Mouse (Mus musculus) MEL (cell line): Measurements from ENCODE around the gene Gm47289. TPM values are rescaled to one million over a fixed set of nuclear protein-coding genes. Genes with fewer than 3 reads are reported as not detected.

Source experiments
- DNase-seq: peaks from one replicate; pipeline ENCODE4 v3.0.0; 2011; ENCODE audit warnings: low read depth, low spot score
- H3K27ac ChIP-seq: 2 replicates; pipeline ENCODE4 v1.5.1; 2012; ENCODE audit warnings: low read depth, mild to moderate bottlenecking, control low read depth, low read length, moderate library complexity; ENCODE audit not compliant: control insufficient read depth
- H3K27me3 ChIP-seq, 2 experiments: fragments of 150-350 bp in 1 of 2; sonication (generic) in 1 of 2; 2 replicates each; pipeline ENCODE4 v1.6.1; 2012; ENCODE audit warnings: low read length in 2 of 2, mild to moderate bottlenecking in 2 of 2, improper control_type of control experiment in 1 of 2, moderate library complexity in 1 of 2; ENCODE audit not compliant: insufficient read depth in 2 of 2, control insufficient read depth in 1 of 2
- H3K36me3 ChIP-seq, 2 experiments: 2 replicates each; pipeline ENCODE4 v1.6.1; 2012 to 2014; ENCODE audit warnings: low read length in 2 of 2, improper control_type of control experiment in 1 of 2, inconsistent platforms in 1 of 2, mild to moderate bottlenecking in 1 of 2; ENCODE audit not compliant: insufficient read depth in 2 of 2, control insufficient read depth in 1 of 2
- H3K4me1 ChIP-seq, 2 experiments: fragments of 150-350 bp in 1 of 2; sonication (generic) in 1 of 2; 2 replicates each; pipeline ENCODE4 v1.6.1; 2012; ENCODE audit warnings: low read length in 2 of 2, improper control_type of control experiment in 1 of 2, mild to moderate bottlenecking in 1 of 2; ENCODE audit not compliant: insufficient read depth in 2 of 2, control insufficient read depth in 1 of 2
- H3K4me3 ChIP-seq, 2 experiments: fragments of 150-350 bp in 1 of 2; sonication (generic) in 1 of 2; 2 replicates each; pipeline ENCODE4 v1.5.1; 2012; ENCODE audit warnings: low read depth in 2 of 2, low read length in 2 of 2, mild to moderate bottlenecking in 2 of 2, moderate library complexity in 2 of 2, control low read depth in 1 of 2, improper control_type of control experiment in 1 of 2; ENCODE audit not compliant: control insufficient read depth in 1 of 2, insufficient read depth in 1 of 2
- H3K79me2 ChIP-seq: 2 replicates; pipeline ENCODE4 v1.6.1; 2012; ENCODE audit warnings: mild to moderate bottlenecking, low read length, moderate library complexity; ENCODE audit not compliant: control insufficient read depth, poor library complexity, insufficient read depth
- H3K9ac ChIP-seq: 2 replicates; pipeline ENCODE4 v1.6.1; 2012; ENCODE audit warnings: low read depth, mild to moderate bottlenecking, control low read depth, low read length, moderate library complexity; ENCODE audit not compliant: control insufficient read depth, poor library complexity, severe bottlenecking
- H3K9me3 ChIP-seq: fragments of 150-350 bp; sonication (generic); replicated peaks from 2 replicates; pipeline ENCODE4 v1.6.1; 2012; ENCODE audit warnings: mild to moderate bottlenecking, low read length, improper control_type of control experiment, moderate library complexity; ENCODE audit not compliant: insufficient read depth
- CTCF ChIP-seq, 3 experiments: IDR thresholded peaks in 2 of 3; conservative IDR thresholded peaks in 1 of 3; 2 replicates each; pipeline ENCODE4 v1.5.1; 2011 to 2012; ENCODE audit warnings: low read length in 3 of 3, low read depth in 2 of 3, mild to moderate bottlenecking in 2 of 3, improper control_type of control experiment in 1 of 3, inconsistent platforms in 1 of 3, mixed read lengths in 1 of 3, moderate library complexity in 1 of 3; ENCODE audit not compliant: control insufficient read depth in 1 of 3, insufficient read depth in 1 of 3, poor library complexity in 1 of 3, severe bottlenecking in 1 of 3
- E2F4 ChIP-seq: IDR thresholded peaks from 2 replicates; pipeline ENCODE4 v1.6.1; 2011; ENCODE audit warnings: low read depth, low read length, improper control_type of control experiment, borderline replicate concordance
- ELF1 ChIP-seq: IDR thresholded peaks from 2 replicates; pipeline ENCODE4 v1.6.1; 2014; ENCODE audit warnings: low read depth, mild to moderate bottlenecking, inconsistent platforms, low read length, improper control_type of control experiment, moderate library complexity
- EP300 ChIP-seq, 2 experiments: IDR thresholded peaks; 2 replicates each; pipeline ENCODE4 v1.6.1; 2011; ENCODE audit warnings: improper control_type of control experiment in 2 of 2, low read length in 2 of 2, low read depth in 1 of 2, mild to moderate bottlenecking in 1 of 2
- ETS1 ChIP-seq: IDR thresholded peaks from 2 replicates; pipeline ENCODE4 v1.6.1; 2012; ENCODE audit warnings: low read depth, mild to moderate bottlenecking, inconsistent platforms, low read length, improper control_type of control experiment, moderate library complexity
- GATA1 ChIP-seq: IDR thresholded peaks from 2 replicates; pipeline ENCODE4 v1.6.1; 2011; ENCODE audit warnings: low read depth, low read length, improper control_type of control experiment
- HCFC1 ChIP-seq: IDR thresholded peaks from 2 replicates; pipeline ENCODE4 v1.6.1; 2012; ENCODE audit warnings: low read depth, mild to moderate bottlenecking, inconsistent platforms, low read length, improper control_type of control experiment, moderate library complexity
- MAFK ChIP-seq: IDR thresholded peaks from 2 replicates; pipeline ENCODE4 v1.6.1; 2011; ENCODE audit warnings: low read depth, mild to moderate bottlenecking, low read length, improper control_type of control experiment, borderline replicate concordance
- MXI1 ChIP-seq: IDR thresholded peaks from 2 replicates; pipeline ENCODE4 v1.6.1; 2011; ENCODE audit warnings: mild to moderate bottlenecking, low read depth, low read length, improper control_type of control experiment
- MYB ChIP-seq: IDR thresholded peaks from 2 replicates; pipeline ENCODE4 v1.6.1; 2011; ENCODE audit warnings: mild to moderate bottlenecking, low read depth, low read length, improper control_type of control experiment
- NELFE ChIP-seq: IDR thresholded peaks from 2 replicates; pipeline ENCODE4 v1.6.1; 2011; ENCODE audit warnings: low read depth, low read length, improper control_type of control experiment
- NRF1 ChIP-seq: IDR thresholded peaks from 2 replicates; pipeline ENCODE4 v1.6.1; 2014; ENCODE audit warnings: low read depth, mild to moderate bottlenecking, inconsistent platforms, low read length, improper control_type of control experiment, moderate library complexity; ENCODE audit not compliant: poor library complexity, insufficient read depth, severe bottlenecking
- POLR2A ChIP-seq, 2 experiments: IDR thresholded peaks; 2 replicates each; pipeline ENCODE4 v1.6.1; 2011 to 2012; ENCODE audit warnings: low read length in 2 of 2, mild to moderate bottlenecking in 2 of 2, control low read depth in 1 of 2, improper control_type of control experiment in 1 of 2, low read depth in 1 of 2, moderate library complexity in 1 of 2; ENCODE audit not compliant: control insufficient read depth in 1 of 2, insufficient read depth in 1 of 2, poor library complexity in 1 of 2
- RAD21 ChIP-seq: IDR thresholded peaks from 2 replicates; pipeline ENCODE4 v1.6.1; 2011; ENCODE audit warnings: mild to moderate bottlenecking, low read depth, low read length, improper control_type of control experiment
- SIN3A ChIP-seq: IDR thresholded peaks from 2 replicates; pipeline ENCODE4 v1.6.1; 2012; ENCODE audit warnings: low read length, improper control_type of control experiment, inconsistent platforms
- TCF12 ChIP-seq: IDR thresholded peaks from 2 replicates; pipeline ENCODE4 v1.6.1; 2014; ENCODE audit warnings: low read depth, mild to moderate bottlenecking, inconsistent platforms, low read length, improper control_type of control experiment, moderate library complexity
- USF1 ChIP-seq: IDR thresholded peaks from 2 replicates; pipeline ENCODE4 v1.6.1; 2014; ENCODE audit warnings: low read depth, mild to moderate bottlenecking, inconsistent platforms, low read length, improper control_type of control experiment, moderate library complexity
- ZC3H11A ChIP-seq: IDR thresholded peaks from 2 replicates; pipeline ENCODE4 v1.6.1; 2012; ENCODE audit warnings: low read depth, mild to moderate bottlenecking, inconsistent platforms, low read length, improper control_type of control experiment
- ZKSCAN1 ChIP-seq: IDR thresholded peaks from 2 replicates; pipeline ENCODE4 v1.6.1; 2012; ENCODE audit warnings: low read depth, mild to moderate bottlenecking, inconsistent platforms, low read length, improper control_type of control experiment, moderate library complexity
- ZNF384 ChIP-seq: IDR thresholded peaks from 2 replicates; pipeline ENCODE4 v1.6.1; 2012; ENCODE audit warnings: low read depth, mild to moderate bottlenecking, inconsistent platforms, low read length, improper control_type of control experiment
- polyA plus RNA-seq, 2 experiments: library from polyadenylated mRNA; stranded (reverse) in 1 of 2; unstranded in 1 of 2; fragments of >175 nt in 1 of 2; fragments of >200 nt in 1 of 2; gene quantifications; 2 replicates each; pipeline versions ENCODE4 v1.2.1 to v1.2.4; 2012; ENCODE audit warnings: low replicate concordance in 2 of 2, low read depth in 1 of 2; ENCODE audit not compliant: insufficient read length in 2 of 2, insufficient read depth in 1 of 2, missing spikeins in 1 of 2
- total RNA-seq: library from RNA; depleted of rRNA; stranded (reverse); fragments of 300-350 nt; gene quantifications from 2 replicates; pipeline ENCODE4 v1.2.3, GENCODE M21; 2012

Gene Gm47289
- total and polyA plus RNA-seq, 3 experiments: not detected

DNA sequence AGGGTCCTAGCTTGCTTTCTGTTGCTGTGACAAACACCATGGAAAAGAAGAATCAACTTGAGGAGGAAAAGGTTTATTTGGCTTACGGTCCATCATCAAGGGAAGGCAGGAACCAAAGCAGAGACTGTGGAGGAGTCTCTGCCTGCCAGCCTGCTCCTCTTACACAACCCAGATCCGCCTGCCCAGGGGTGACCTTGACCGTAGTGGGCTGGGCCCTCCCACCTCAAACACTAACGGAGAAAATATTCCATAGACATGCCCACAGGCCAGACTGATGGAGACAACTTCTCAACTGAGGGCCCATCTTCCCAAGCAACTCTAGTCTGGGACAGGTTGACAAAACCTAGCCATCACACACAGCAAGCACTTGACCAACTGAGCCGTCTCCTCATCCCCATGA is 16.9 kb upstream of the Gm47289 start:
- Histone ChIP-seq H3K27ac (no peak overlapping the region), H3K4me3 (no peak overlapping the region), H3K27me3 (no peaks in the 10 kb centered on the region; a peak in 1 of 4 replicates), H3K9ac (no peak overlapping the region), H3K79me2 (no peaks in the 10 kb centered on the region), H3K4me1 (no peaks in the 10 kb centered on the region), H3K9me3 (no peaks in the 10 kb centered on the region), H3K36me3 (no peaks in the 10 kb centered on the region)
- no peak for DNase-seq
- no peak for TF ChIP-seq USF1
- no peak for TF ChIP-seq HCFC1
- TF ChIP-seq E2F4: no peak
- no peak for TF ChIP-seq SIN3A
- no peak for TF ChIP-seq RAD21
- no peak for TF ChIP-seq NELFE
- TF ChIP-seq ZKSCAN1: no peak
- no peak for TF ChIP-seq TCF12
- TF ChIP-seq NRF1: no peak
- no peak for TF ChIP-seq ZC3H11A
- no peak for TF ChIP-seq ETS1
- no peak for TF ChIP-seq POLR2A (IDR thresholded peaks at IDR 0.05; ENCODE audit: control insufficient read depth in 1 of 2, insufficient read depth in 1 of 2, low read depth in 1 of 2, low read length in 2 of 2, poor library complexity in 1 of 2)
- TF ChIP-seq ELF1: no peak
- no peak for TF ChIP-seq EP300 (IDR thresholded peaks at IDR 0.05; ENCODE audit: low read depth in 1 of 2, low read length in 2 of 2)
- no peak for TF ChIP-seq MXI1
- no peak for TF ChIP-seq ZNF384
- no peak for TF ChIP-seq MAFK
- no peak for TF ChIP-seq GATA1
- no peak for TF ChIP-seq MYB

DNA sequence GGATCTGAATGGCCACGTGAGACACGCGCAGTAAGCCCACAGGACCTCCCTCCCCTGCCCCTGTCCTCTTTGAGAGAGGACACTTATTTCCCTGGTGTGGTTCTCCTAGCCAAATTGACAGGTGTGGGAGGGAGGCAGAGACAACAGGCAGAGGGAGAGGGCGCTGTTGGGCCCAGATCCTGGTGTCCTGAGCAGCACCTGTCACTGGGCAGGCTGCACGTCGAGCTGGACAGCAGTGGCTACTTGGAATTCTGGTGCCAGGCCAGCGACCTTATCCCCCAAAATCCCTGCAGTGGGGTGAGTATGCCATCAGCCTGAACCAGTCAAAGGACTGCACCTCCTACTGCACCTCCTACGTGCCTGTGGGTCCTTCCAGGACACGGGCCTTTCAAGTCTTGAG is 15.6 kb upstream of the Gm47289 start:
- H3K27me3 ChIP-seq: no peaks in the 10 kb centered on the region; a peak in 1 of 4 replicates
- no peaks in the 10 kb centered on the region for H3K4me1 ChIP-seq
- H3K79me2 ChIP-seq: no peaks in the 10 kb centered on the region
- TF ChIP-seq RAD21: no peak
- peak in 1 of 3 experiments; percentile 24; a peak in 1 of 6 replicates for TF ChIP-seq CTCF (IDR thresholded peaks at IDR 0.05 in 2 of 3, conservative IDR thresholded peaks at IDR 0.05 in 1 of 3; ENCODE audit: control insufficient read depth in 1 of 3, insufficient read depth in 1 of 3, low read depth in 2 of 3, low read length in 3 of 3, poor library complexity in 1 of 3, severe bottlenecking in 1 of 3)
- TF ChIP-seq ELF1: no peak
- no peak for TF ChIP-seq E2F4
- TF ChIP-seq, all 39 proteins: peak for 1
- H3K36me3 ChIP-seq: no peaks in the 10 kb centered on the region
- H3K9ac ChIP-seq: no peak overlapping the region
- DNase-seq: no peak
- H3K9me3 ChIP-seq: no peaks in the 10 kb centered on the region
- no peak overlapping the region for H3K4me3 ChIP-seq
- no peak overlapping the region for H3K27ac ChIP-seq
